Mouse (Mus musculus): ENCODE measurements around the gene Amotl2. TPM values are rescaled to one million over a fixed set of nuclear protein-coding genes. Genes with fewer than 3 reads are reported as not detected.

The Amotl2 gene
- total and polyA plus RNA-seq, 3 experiments, result not detected

DNA sequence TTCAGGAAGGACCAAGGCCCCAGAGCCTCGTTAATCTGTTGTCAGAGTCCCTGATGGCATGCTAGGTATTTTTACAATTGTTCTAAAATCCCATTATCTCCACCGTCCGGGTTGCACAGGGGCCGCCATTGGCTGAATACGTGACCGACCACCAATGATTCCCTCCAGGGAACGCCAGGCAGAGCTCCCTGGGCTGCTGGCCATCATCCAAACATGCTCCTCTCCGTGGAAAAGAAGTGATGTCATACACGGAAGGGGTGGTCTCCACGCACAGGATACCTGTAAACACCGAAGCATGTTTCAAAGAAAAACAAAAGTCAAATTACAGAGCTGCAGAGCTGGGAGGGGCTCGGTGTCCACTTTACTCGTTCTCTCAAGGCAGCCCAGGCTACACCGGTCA is 39.9 kb downstream of the Amotl2 start:
- no peaks in the 10 kb centered on the region for H3K27me3 ChIP-seq (ENCODE audit: control insufficient read depth in 1 of 2, insufficient read depth in 2 of 2, low read length in 2 of 2)
- no peak overlapping the region for H3K9ac ChIP-seq (ENCODE audit: control insufficient read depth, low read depth, low read length, poor library complexity, severe bottlenecking)
- H3K4me3 ChIP-seq (ENCODE audit: control insufficient read depth in 1 of 2, insufficient read depth in 1 of 2, low read depth in 2 of 2, low read length in 2 of 2), result no peak overlapping the region
- no peak for DNase-seq (ENCODE audit: low read depth, low spot score)
- H3K79me2 ChIP-seq (ENCODE audit: control insufficient read depth, insufficient read depth, low read length, poor library complexity), result no peaks in the 10 kb centered on the region
- H3K27ac ChIP-seq (ENCODE audit: control insufficient read depth, low read depth, low read length), result no peak overlapping the region
- H3K9me3 ChIP-seq (replicated peaks; ENCODE audit: insufficient read depth, low read length), result no peaks in the 10 kb centered on the region
- no peak for TF ChIP-seq TBP (IDR thresholded peaks at IDR 0.05; ENCODE audit: low read depth, low read length)
- H3K36me3 ChIP-seq (ENCODE audit: control insufficient read depth in 1 of 2, insufficient read depth in 2 of 2, low read length in 2 of 2), result no peaks in the 10 kb centered on the region
- H3K4me1 ChIP-seq (ENCODE audit: control insufficient read depth in 1 of 2, insufficient read depth in 2 of 2, low read length in 2 of 2), result no peaks in the 10 kb centered on the region

GRCm38 (mm10) chr9:102758851-102759250 is 42.4 kb downstream of the Amotl2 start:
- H3K4me1 ChIP-seq (ENCODE audit: control insufficient read depth in 1 of 2, insufficient read depth in 2 of 2, low read length in 2 of 2), result no peaks in the 10 kb centered on the region
- no peaks in the 10 kb centered on the region for H3K27me3 ChIP-seq (ENCODE audit: control insufficient read depth in 1 of 2, insufficient read depth in 2 of 2, low read length in 2 of 2)
- H3K4me3 ChIP-seq (ENCODE audit: control insufficient read depth in 1 of 2, insufficient read depth in 1 of 2, low read depth in 2 of 2, low read length in 2 of 2), result no peak overlapping the region
- no peak overlapping the region for H3K27ac ChIP-seq (ENCODE audit: control insufficient read depth, low read depth, low read length)
- TF ChIP-seq TBP (IDR thresholded peaks at IDR 0.05; ENCODE audit: low read depth, low read length), result no peak
- H3K36me3 ChIP-seq (ENCODE audit: control insufficient read depth in 1 of 2, insufficient read depth in 2 of 2, low read length in 2 of 2), result no peaks in the 10 kb centered on the region
- no peaks in the 10 kb centered on the region for H3K79me2 ChIP-seq (ENCODE audit: control insufficient read depth, insufficient read depth, low read length, poor library complexity)
- H3K9ac ChIP-seq (ENCODE audit: control insufficient read depth, low read depth, low read length, poor library complexity, severe bottlenecking), result no peak overlapping the region
- no peaks in the 10 kb centered on the region for H3K9me3 ChIP-seq (replicated peaks; ENCODE audit: insufficient read depth, low read length)
- DNase-seq (ENCODE audit: low read depth, low spot score), result no peak

DNA sequence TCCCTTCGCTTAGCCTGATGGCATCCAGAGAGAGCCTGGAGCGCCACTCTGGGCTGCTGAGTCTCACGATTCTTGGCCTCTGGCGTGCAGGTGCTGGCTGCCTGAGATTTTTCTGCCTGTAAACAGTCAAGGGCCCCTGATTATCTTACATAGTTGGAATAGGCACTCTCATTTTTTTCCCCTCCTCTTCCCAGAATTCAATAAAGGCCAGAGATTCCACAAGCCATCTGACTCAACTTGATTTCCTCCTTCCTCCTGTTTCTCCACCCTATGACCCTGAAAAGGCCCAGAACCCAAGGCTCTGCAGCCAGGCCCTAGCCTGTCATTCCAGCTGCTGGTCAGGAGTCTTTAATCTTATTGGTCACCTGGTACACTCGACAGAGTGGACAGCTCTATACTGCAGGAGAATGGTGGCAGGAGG is 43.1 kb downstream of the Amotl2 start:
- Histone ChIP-seq H3K27ac (ENCODE audit: control insufficient read depth, low read depth, low read length) (no peak overlapping the region), H3K27me3 (ENCODE audit: control insufficient read depth in 1 of 2, insufficient read depth in 2 of 2, low read length in 2 of 2) (no peaks in the 10 kb centered on the region)

GRCm38 (mm10) chr9:102761599-102761998 is 45.1 kb downstream of the Amotl2 start:
- no peak for DNase-seq (ENCODE audit: low read depth, low spot score)
- Histone ChIP-seq H3K4me1 (ENCODE audit: control insufficient read depth in 1 of 2, insufficient read depth in 2 of 2, low read length in 2 of 2) (no peaks in the 10 kb centered on the region), H3K4me3 (ENCODE audit: control insufficient read depth in 1 of 2, insufficient read depth in 1 of 2, low read depth in 2 of 2, low read length in 2 of 2) (no peak overlapping the region), H3K9me3 (replicated peaks; ENCODE audit: insufficient read depth, low read length) (no peaks in the 10 kb centered on the region), H3K27ac (ENCODE audit: control insufficient read depth, low read depth, low read length) (no peak overlapping the region), H3K9ac (ENCODE audit: control insufficient read depth, low read depth, low read length, poor library complexity, severe bottlenecking) (no peak overlapping the region), H3K79me2 (ENCODE audit: control insufficient read depth, insufficient read depth, low read length, poor library complexity) (no peaks in the 10 kb centered on the region), H3K36me3 (ENCODE audit: control insufficient read depth in 1 of 2, insufficient read depth in 2 of 2, low read length in 2 of 2) (no peaks in the 10 kb centered on the region), H3K27me3 (ENCODE audit: control insufficient read depth in 1 of 2, insufficient read depth in 2 of 2, low read length in 2 of 2) (no peaks in the 10 kb centered on the region)
- no peak for TF ChIP-seq KAT2A (conservative IDR thresholded peaks at IDR 0.05; ENCODE audit: low read depth, low read length)
- no peak for TF ChIP-seq CHD1 (IDR thresholded peaks at IDR 0.05; ENCODE audit: low read depth, low read length)
- TF ChIP-seq POLR2AphosphoS2 (IDR thresholded peaks at IDR 0.05; ENCODE audit: low read length), result no peak
- TF ChIP-seq GATA1 (IDR thresholded peaks at IDR 0.05; ENCODE audit: low read depth, low read length), result no peak
- TF ChIP-seq NELFE (IDR thresholded peaks at IDR 0.05; ENCODE audit: low read depth, low read length), result no peak
- no peak for TF ChIP-seq CHD2 (IDR thresholded peaks at IDR 0.05; ENCODE audit: low read length)
- TF ChIP-seq ELF1 (IDR thresholded peaks at IDR 0.05; ENCODE audit: low read depth, low read length), result no peak
- TF ChIP-seq RCOR1 (IDR thresholded peaks at IDR 0.05; ENCODE audit: low read depth, low read length), result no peak
- TF ChIP-seq MYC (IDR thresholded peaks at IDR 0.05; ENCODE audit: low read depth, low read length), result no peak

More for the DNA sequence above, 43.1 kb downstream of the Amotl2 start:
- Histone ChIP-seq H3K9me3 (replicated peaks; ENCODE audit: insufficient read depth, low read length) (no peaks in the 10 kb centered on the region), H3K9ac (ENCODE audit: control insufficient read depth, low read depth, low read length, poor library complexity, severe bottlenecking) (no peak overlapping the region), H3K79me2 (ENCODE audit: control insufficient read depth, insufficient read depth, low read length, poor library complexity) (no peaks in the 10 kb centered on the region), H3K4me1 (ENCODE audit: control insufficient read depth in 1 of 2, insufficient read depth in 2 of 2, low read length in 2 of 2) (no peaks in the 10 kb centered on the region), H3K4me3 (ENCODE audit: control insufficient read depth in 1 of 2, insufficient read depth in 1 of 2, low read depth in 2 of 2, low read length in 2 of 2) (no peak overlapping the region), H3K36me3 (ENCODE audit: control insufficient read depth in 1 of 2, insufficient read depth in 2 of 2, low read length in 2 of 2) (no peaks in the 10 kb centered on the region)
- no peak for DNase-seq (ENCODE audit: low read depth, low spot score)
- TF ChIP-seq BHLHE40 (IDR thresholded peaks at IDR 0.05; ENCODE audit: borderline replicate concordance, low read depth, low read length) (no peak), GATA1 (IDR thresholded peaks at IDR 0.05; ENCODE audit: low read depth, low read length) (no peak), MAFK (IDR thresholded peaks at IDR 0.05; ENCODE audit: borderline replicate concordance, low read depth, low read length) (no peak), USF1 (IDR thresholded peaks at IDR 0.05; ENCODE audit: low read depth, low read length) (no peak), NRF1 (IDR thresholded peaks at IDR 0.05; ENCODE audit: insufficient read depth, low read depth, low read length, poor library complexity, severe bottlenecking) (no peak), MAX (IDR thresholded peaks at IDR 0.05; ENCODE audit: low read length) (no peak), MYC (IDR thresholded peaks at IDR 0.05; ENCODE audit: low read depth, low read length) (no peak), SIN3A (IDR thresholded peaks at IDR 0.05; ENCODE audit: low read length) (no peak), TCF12 (IDR thresholded peaks at IDR 0.05; ENCODE audit: low read depth, low read length) (no peak)

Measured in MEL (cell line).